Mouse (Mus musculus) intestine, embryonic 16.5 days (tissue): ENCODE results near the gene Chmp3. TPM values are rescaled to one million over a fixed set of nuclear protein-coding genes. Genes with fewer than 3 reads are reported as not detected.

ENCODE experiments used
- ATAC-seq: fragments of 200-750 bp; cut with Nextera tagmentation; 2 replicates; pipeline ENCODE4 v1.8.0; 2017; ENCODE audit warnings: moderate TSS enrichment, moderate library complexity
- H3K27ac ChIP-seq: fragments of 300-500 bp; sonication (generic); 2 replicates; pipeline ENCODE4 v1.5.1; 2014; ENCODE audit warnings: mild to moderate bottlenecking, low read length
- H3K27me3 ChIP-seq: fragments of 300-500 bp; sonication (generic); replicated peaks from 2 replicates; pipeline ENCODE4 v1.6.1; 2014; ENCODE audit warnings: low read length, control low read depth, mixed read lengths; ENCODE audit not compliant: control insufficient read depth, insufficient read depth
- H3K36me3 ChIP-seq: fragments of 300-500 bp; sonication (generic); 2 replicates; pipeline ENCODE4 v1.6.1; 2014; ENCODE audit warnings: low read length, control low read depth; ENCODE audit not compliant: control insufficient read depth, insufficient read depth
- H3K4me1 ChIP-seq: fragments of 300-500 bp; sonication (generic); 2 replicates; pipeline ENCODE4 v1.6.1; 2014; ENCODE audit warnings: low read length, control low read depth, mixed read lengths; ENCODE audit not compliant: control insufficient read depth, insufficient read depth
- H3K4me2 ChIP-seq: fragments of 300-500 bp; sonication (generic); 2 replicates; pipeline ENCODE4 v1.6.1; 2014; ENCODE audit warnings: low read depth, low read length, control low read depth
- H3K4me3 ChIP-seq: fragments of 300-500 bp; sonication (generic); 2 replicates; pipeline ENCODE4 v1.5.1; 2014; ENCODE audit warnings: mild to moderate bottlenecking, low read length
- H3K9ac ChIP-seq: fragments of 300-500 bp; sonication (generic); 2 replicates; pipeline ENCODE4 v1.6.1; 2014; ENCODE audit warnings: low read depth, low read length
- H3K9me3 ChIP-seq: fragments of 300-500 bp; sonication (generic); 2 replicates; pipeline ENCODE4 v1.6.1; 2016; ENCODE audit warnings: low read length, control low read depth; ENCODE audit not compliant: control insufficient read depth
- WGBS: fragments of 180-500 bp; shearing (Covaris S2); extraction: QIAGEN DNeasy Blood & Tissue Kit; methylation state at CpG from one replicate; pipeline ENCODE4 v1.1.7; 2014; 5-methylcytosine and 5-hydroxymethylcytosine counted together
- polyA plus RNA-seq: library from polyadenylated mRNA; unstranded; fragments of >200 nt; fragmentation: Nextera tagmentation; extraction: Ambion mirVana; gene quantifications from 2 replicates; pipeline ENCODE4 v1.2.1, GENCODE M21; 2015

Gene Chmp3
- polyA plus RNA-seq, 1 experiment from 2014 or later, result 78.8 TPM

GRCm38 (mm10) chr6:71624723-71625122, 81.1 kb downstream of the Chmp3 start:
- H3K4me3 ChIP-seq, result no peak overlapping the region
- H3K36me3 ChIP-seq, result peaks cover 2% of the 10 kb centered on the region; the same call in 1 of the 2 replicates
- no peaks in the 10 kb centered on the region for H3K4me1 ChIP-seq
- ATAC-seq, result no peak
- no peak overlapping the region for H3K27ac ChIP-seq
- no peaks in the 10 kb centered on the region for H3K27me3 ChIP-seq
- H3K4me2 ChIP-seq, result no peak overlapping the region
- H3K9ac ChIP-seq, result no peak overlapping the region
- no peaks in the 10 kb centered on the region for H3K9me3 ChIP-seq

GRCm38 (mm10) chr6:71625984-71626383, 82.4 kb downstream of the Chmp3 start:
- Histone ChIP-seq H3K36me3 (peaks cover 2% of the 10 kb centered on the region; the same call in 1 of the 2 replicates), H3K9me3 (no peaks in the 10 kb centered on the region), H3K27me3 (no peaks in the 10 kb centered on the region), H3K27ac (no peak overlapping the region), H3K4me1 (peaks cover 7% of the 10 kb centered on the region), H3K4me3 (no peak overlapping the region), H3K9ac (no peak overlapping the region), H3K4me2 (no peak overlapping the region)
- ATAC-seq, result no peak
- 92% methylated on average over 2 of the region's 2 CpGs for WGBS

GRCm38 (mm10) chr6:71627325-71627724, 83.7 kb downstream of the Chmp3 start:
- Histone ChIP-seq H3K9me3 (no peaks in the 10 kb centered on the region), H3K4me3 (no peak overlapping the region), H3K9ac (no peak overlapping the region), H3K4me1 (peaks cover 8% of the 10 kb centered on the region), H3K36me3 (0 out of 2 replicates have a peak, but pooled peaks cover 2% of the 10 kb centered on the region), H3K27me3 (no peaks in the 10 kb centered on the region), H3K4me2 (no peak overlapping the region), H3K27ac (no peak overlapping the region)
- no peak for ATAC-seq

- ATAC-seq, result no peak
- no peaks in the 10 kb centered on the region for H3K27me3 ChIP-seq
- peaks cover 8% of the 10 kb centered on the region for H3K4me1 ChIP-seq
- H3K9me3 ChIP-seq, result no peaks in the 10 kb centered on the region
- no peak overlapping the region for H3K27ac ChIP-seq
- peak overlapping the region; percentile 80 for H3K4me2 ChIP-seq
- no peaks in the 10 kb centered on the region for H3K36me3 ChIP-seq
- H3K4me3 ChIP-seq, result peak overlapping the region; percentile 89
- 4% methylated on average over 2 of the region's 2 CpGs for WGBS
- no peak overlapping the region for H3K9ac ChIP-seq
These were observed 87.6 kb downstream of the Chmp3 start for GRCm38 (mm10) chr6:71631196-71631595.

GRCm38 (mm10) chr6:71631706-71632461, 88.3 kb downstream of the Chmp3 start:
- peak overlapping the region; percentile 89 for H3K9ac ChIP-seq
- no peaks in the 10 kb centered on the region for H3K36me3 ChIP-seq
- peak; percentile 2; the same call in 1 of the 2 replicates for ATAC-seq
- WGBS, result 1% methylated on average over 40 of the region's 42 CpGs
- no peaks in the 10 kb centered on the region for H3K9me3 ChIP-seq
- H3K27ac ChIP-seq, result peak overlapping the region; percentile 99
- peaks cover 8% of the 10 kb centered on the region for H3K4me1 ChIP-seq
- H3K4me2 ChIP-seq, result peak overlapping the region; percentile 80
- H3K27me3 ChIP-seq, result no peaks in the 10 kb centered on the region
- H3K4me3 ChIP-seq, result peak overlapping the region; percentile 89

Other genes starting within 250 kb of the Chmp3 start
- 0.34 and 0.36 TPM in 2 replicates for gene Smyd1, start 221.6 kb upstream of the Chmp3 start, polyA plus RNA-seq
- not detected in 2 replicates for gene Cd8b1, start 221.0 kb upstream of the Chmp3 start, polyA plus RNA-seq
- not detected in 2 replicates for gene Cd8a, start 170.4 kb upstream of the Chmp3 start, polyA plus RNA-seq
- gene Rmnd5a, start 103.2 kb upstream of the Chmp3 start, polyA plus RNA-seq, result 9.3 and 10.3 TPM in 2 replicates
- gene Rnf103, start 49.9 kb upstream of the Chmp3 start, polyA plus RNA-seq, result 8.5 and 18.2 TPM in 2 replicates
- gene Kdm3a, start 89.2 kb downstream of the Chmp3 start, polyA plus RNA-seq, result 40.2 and 46.7 TPM in 2 replicates
- 13.4 and 13.5 TPM in 2 replicates for gene Reep1, start 163.8 kb downstream of the Chmp3 start, polyA plus RNA-seq